Mouse (Mus musculus): ENCODE results near the gene Pjvk.
"Not testable (repeated sequence)": the region's sequence is repeated elsewhere in the genome, so short reads cannot be mapped to it uniquely, and the experiment has no call there.

Gene Pjvk

GRCm38 (mm10) chr2:76647883-76648570 lies at the start of gene Pjvk, which contains the start of gene Prkra:
TSS of gene Pjvk (plus strand) at chr2:76648476.
TSS of gene Prkra (minus strand) at chr2:76648015.
- DNase-seq, result peak; percentile 99

- peak; percentile 25 for DNase-seq
Measured at GRCm38 (mm10) chr2:76599214-76599613, 49.1 kb upstream of the Pjvk start.

GRCm38 (mm10) chr2:76602256-76602655 lies 46.0 kb upstream of the Pjvk start:
- no peak for DNase-seq

GRCm38 (mm10) chr2:76606704-76607103 lies 41.6 kb upstream of the Pjvk start:
- DNase-seq, result no peak

- DNase-seq, result peak; percentile 17
Measured at GRCm38 (mm10) chr2:76610326-76611104, 37.8 kb upstream of the Pjvk start.

- no peak for DNase-seq
Measured at GRCm38 (mm10) chr2:76611996-76612395, 36.3 kb upstream of the Pjvk start.

- peak; percentile 55 for DNase-seq
Measured at GRCm38 (mm10) chr2:76618078-76618477, 30.2 kb upstream of the Pjvk start.

GRCm38 (mm10) chr2:76620188-76620587 lies 28.1 kb upstream of the Pjvk start:
- DNase-seq, result no peak

GRCm38 (mm10) chr2:76621724-76622123 lies 26.6 kb upstream of the Pjvk start:
- DNase-seq, result no peak

GRCm38 (mm10) chr2:76622316-76622715 lies 26.0 kb upstream of the Pjvk start:
- DNase-seq, result not testable (repeated sequence)

- DNase-seq, result no peak
Measured at GRCm38 (mm10) chr2:76630293-76630692, 18.0 kb upstream of the Pjvk start.

- DNase-seq, result no peak
Measured at GRCm38 (mm10) chr2:76631600-76631999, 16.7 kb upstream of the Pjvk start.

GRCm38 (mm10) chr2:76639637-76640036 lies 8.6 kb upstream of the Pjvk start:
- DNase-seq, result no peak

GRCm38 (mm10) chr2:76643801-76644200 lies 4.5 kb upstream of the Pjvk start:
- no peak for DNase-seq

- peak; percentile 9 for DNase-seq
Measured at GRCm38 (mm10) chr2:76647441-76647869, 821 bp upstream of the Pjvk start.

- no peak for DNase-seq
Measured at GRCm38 (mm10) chr2:76648666-76649141, 428 bp downstream of the Pjvk start.

- DNase-seq, result no peak
Measured at GRCm38 (mm10) chr2:76653070-76653469, 4.8 kb downstream of the Pjvk start.

- DNase-seq, result no peak
Measured at GRCm38 (mm10) chr2:76654646-76655045, 6.4 kb downstream of the Pjvk start.

- no peak for DNase-seq
Measured at GRCm38 (mm10) chr2:76655444-76655843, 7.2 kb downstream of the Pjvk start.

GRCm38 (mm10) chr2:76655982-76656381 lies 7.7 kb downstream of the Pjvk start:
- DNase-seq, result no peak

- DNase-seq, result no peak
Measured at GRCm38 (mm10) chr2:76658551-76658950, 10.3 kb downstream of the Pjvk start.

- DNase-seq, result no peak
Measured at GRCm38 (mm10) chr2:76659419-76659818, 11.1 kb downstream of the Pjvk start.

GRCm38 (mm10) chr2:76665531-76665930 lies 17.3 kb downstream of the Pjvk start:
- DNase-seq, result no peak

GRCm38 (mm10) chr2:76667200-76667599 lies 18.9 kb downstream of the Pjvk start:
- DNase-seq, result no peak

Measured in lung, postnatal 14 days (tissue).